Mouse (Mus musculus) stomach, embryonic 15.5 days (tissue): ENCODE measurements around the gene Gipc3. TPM values are rescaled to one million over a fixed set of nuclear protein-coding genes. Genes with fewer than 3 reads are reported as not detected.

ENCODE experiments used
- ATAC-seq: fragments of 200-750 bp; cut with Nextera tagmentation; 2 replicates; pipeline ENCODE4 v1.8.0; 2017; ENCODE audit warnings: low read depth, moderate number of reproducible peaks, moderate TSS enrichment; ENCODE audit not compliant: insufficient read depth, low FRiP score
- H3K27ac ChIP-seq: fragments of 300-500 bp; sonication (generic); 2 replicates; pipeline ENCODE4 v1.5.1; 2015; ENCODE audit warnings: mild to moderate bottlenecking, inconsistent platforms
- H3K27me3 ChIP-seq: fragments of 300-500 bp; sonication (generic); replicated peaks from 2 replicates; pipeline ENCODE4 v1.6.1; 2015; ENCODE audit warnings: inconsistent platforms
- H3K36me3 ChIP-seq: fragments of 300-500 bp; sonication (generic); 2 replicates; pipeline ENCODE4 v1.6.1; 2015; ENCODE audit warnings: inconsistent platforms
- H3K4me1 ChIP-seq: fragments of 300-500 bp; sonication (generic); 2 replicates; pipeline ENCODE4 v1.6.1; 2015; ENCODE audit warnings: inconsistent platforms
- H3K4me2 ChIP-seq: fragments of 300-500 bp; sonication (generic); 2 replicates; pipeline ENCODE4 v1.6.1; 2015; ENCODE audit warnings: mild to moderate bottlenecking, inconsistent platforms
- H3K4me3 ChIP-seq: fragments of 300-500 bp; sonication (generic); replicated peaks from 2 replicates; pipeline ENCODE4 v1.5.1; 2015; ENCODE audit warnings: inconsistent platforms
- H3K9ac ChIP-seq: fragments of 300-500 bp; sonication (generic); 2 replicates; pipeline ENCODE4 v1.6.1; 2015; ENCODE audit warnings: inconsistent platforms
- H3K9me3 ChIP-seq: fragments of 300-500 bp; sonication (generic); 2 replicates; pipeline ENCODE4 v1.6.1; 2016; ENCODE audit warnings: inconsistent platforms
- WGBS: fragments of 180-500 bp; shearing (Covaris S2); methylation state at CpG from one replicate; pipeline ENCODE4 v1.1.7; 2015; 5-methylcytosine and 5-hydroxymethylcytosine counted together
- polyA plus RNA-seq: library from polyadenylated mRNA; unstranded; fragments of >200 nt; fragmentation: Nextera tagmentation; extraction: Ambion mirVana; gene quantifications from 2 replicates; pipeline ENCODE4 v1.2.1, GENCODE M21; 2015

Gipc3 gene
- polyA plus RNA-seq, 1 experiment from 2014 or later = 0.04 TPM

- WGBS = 73% methylated on average over 6 of the region's 6 CpGs
- Histone ChIP-seq H3K36me3 (peaks cover 48% of the 10 kb centered on the region), H3K4me1 (peaks cover 44% of the 10 kb centered on the region), H3K9ac (no peak overlapping the region), H3K9me3 (no peaks in the 10 kb centered on the region), H3K27me3 (no peaks in the 10 kb centered on the region), H3K4me2 (no peak overlapping the region), H3K4me3 (no peak overlapping the region), H3K27ac (no peak overlapping the region; the same call in 1 of the 2 replicates)
- ATAC-seq = no peak
Measured at GRCm38 (mm10) chr10:81326858-81327257, 16.2 kb downstream of the Gipc3 start.

- no peaks in the 10 kb centered on the region for H3K9me3 ChIP-seq
- ATAC-seq = no peak
- peaks cover 48% of the 10 kb centered on the region for H3K36me3 ChIP-seq
- peaks cover 40% of the 10 kb centered on the region for H3K4me1 ChIP-seq
- no peaks in the 10 kb centered on the region for H3K27me3 ChIP-seq
- 94% methylated on average over 18 of the region's 18 CpGs for WGBS
- no peak overlapping the region for H3K4me3 ChIP-seq
- no peak overlapping the region for H3K4me2 ChIP-seq
- H3K9ac ChIP-seq = no peak overlapping the region
- H3K27ac ChIP-seq = no peak overlapping the region
Measured at GRCm38 (mm10) chr10:81325781-81326180, 17.3 kb downstream of the Gipc3 start.

GRCm38 (mm10) chr10:81325176-81325575 lies 17.9 kb downstream of the Gipc3 start:
- Histone ChIP-seq H3K9me3 (no peaks in the 10 kb centered on the region), H3K4me1 (peaks cover 34% of the 10 kb centered on the region), H3K36me3 (peaks cover 48% of the 10 kb centered on the region), H3K27me3 (no peaks in the 10 kb centered on the region), H3K4me2 (no peak overlapping the region), H3K4me3 (no peak overlapping the region), H3K27ac (no peak overlapping the region), H3K9ac (no peak overlapping the region)
- no peak for ATAC-seq
- WGBS = 96% methylated on average over 21 of the region's 21 CpGs

GRCm38 (mm10) chr10:81323791-81324530 lies 19.1 kb downstream of the Gipc3 start:
- H3K9ac ChIP-seq = no peak overlapping the region
- H3K9me3 ChIP-seq = no peaks in the 10 kb centered on the region
- peaks cover 33% of the 10 kb centered on the region for H3K4me1 ChIP-seq
- no peaks in the 10 kb centered on the region for H3K27me3 ChIP-seq
- ATAC-seq = no peak
- no peak overlapping the region for H3K4me2 ChIP-seq
- 95% methylated on average over 18 of the region's 18 CpGs for WGBS
- peaks cover 48% of the 10 kb centered on the region for H3K36me3 ChIP-seq
- H3K4me3 ChIP-seq = no peak overlapping the region
- H3K27ac ChIP-seq = no peak overlapping the region

- Histone ChIP-seq H3K4me2 (no peak overlapping the region), H3K27ac (no peak overlapping the region)
- ATAC-seq = no peak
Measured at GRCm38 (mm10) chr10:81323141-81323775, 19.8 kb downstream of the Gipc3 start.

GRCm38 (mm10) chr10:81322444-81322843 lies 20.6 kb downstream of the Gipc3 start:
- Histone ChIP-seq H3K4me1 (peaks cover 30% of the 10 kb centered on the region), H3K36me3 (peaks cover 60% of the 10 kb centered on the region), H3K9me3 (no peaks in the 10 kb centered on the region), H3K4me3 (peak overlapping the region; percentile 99; the same call in 1 of the 2 replicates), H3K27me3 (no peaks in the 10 kb centered on the region), H3K27ac (no peak overlapping the region), H3K9ac (no peak overlapping the region), H3K4me2 (peak overlapping the region; percentile 65)
- ATAC-seq = no peak
- WGBS = 91% methylated on average over 27 of the region's 27 CpGs

More at GRCm38 (mm10) chr10:81323141-81323775, 19.8 kb downstream of the Gipc3 start:
- Histone ChIP-seq H3K4me1 (peaks cover 33% of the 10 kb centered on the region), H3K27me3 (no peaks in the 10 kb centered on the region), H3K36me3 (peaks cover 53% of the 10 kb centered on the region), H3K9me3 (no peaks in the 10 kb centered on the region), H3K9ac (no peak overlapping the region), H3K4me3 (no peak overlapping the region)
- WGBS = 89% methylated on average over 23 of the region's 23 CpGs

- 2% methylated on average over 20 of the region's 20 CpGs for WGBS
- Histone ChIP-seq H3K36me3 (peaks cover 52% of the 10 kb centered on the region), H3K4me3 (peak overlapping the region; percentile 99), H3K9ac (peak overlapping the region; percentile 92), H3K27ac (peak overlapping the region; percentile 92), H3K4me1 (peaks cover 40% of the 10 kb centered on the region), H3K27me3 (no peaks in the 10 kb centered on the region), H3K9me3 (no peaks in the 10 kb centered on the region), H3K4me2 (peak overlapping the region; percentile 65)
- ATAC-seq = no peak
Measured at GRCm38 (mm10) chr10:81321436-81321835, 21.6 kb downstream of the Gipc3 start.

- peaks cover 45% of the 10 kb centered on the region for H3K36me3 ChIP-seq
- peak within 1 kb of the TSS; percentile 99 for H3K4me3 ChIP-seq
- H3K4me1 ChIP-seq = peaks cover 46% of the 10 kb centered on the region
- no peaks in the 10 kb centered on the region for H3K27me3 ChIP-seq
- WGBS = under 1% methylated on average over 68 of the region's 68 CpGs
- peak within 1 kb of the TSS; percentile 92 for H3K9ac ChIP-seq
- peak within 1 kb of the TSS; percentile 78 for H3K4me2 ChIP-seq
- H3K9me3 ChIP-seq = no peaks in the 10 kb centered on the region
- peak; percentile 92 for ATAC-seq
- peak within 1 kb of the TSS; percentile 92 for H3K27ac ChIP-seq
Measured at GRCm38 (mm10) chr10:81320550-81321347, 22.3 kb downstream of the Gipc3 start, which contains the start of gene Cactin. TSS of gene Cactin (plus strand) at chr10:81321103.

- no peaks in the 10 kb centered on the region for H3K27me3 ChIP-seq
- peak overlapping the region; percentile 99 for H3K4me3 ChIP-seq
- no peak; the same call in 1 of the 2 replicates for ATAC-seq
- H3K36me3 ChIP-seq = peaks cover 41% of the 10 kb centered on the region
- H3K9me3 ChIP-seq = no peaks in the 10 kb centered on the region
- peak overlapping the region; percentile 78 for H3K4me2 ChIP-seq
- WGBS = under 1% methylated on average over 38 of the region's 38 CpGs
- peaks cover 46% of the 10 kb centered on the region for H3K4me1 ChIP-seq
- peak overlapping the region; percentile 92 for H3K27ac ChIP-seq
- H3K9ac ChIP-seq = peak overlapping the region; percentile 10; the same call in 1 of the 2 replicates
Measured at GRCm38 (mm10) chr10:81319741-81320549, 23.1 kb downstream of the Gipc3 start.

GRCm38 (mm10) chr10:81319330-81319699 lies 23.8 kb downstream of the Gipc3 start:
- Histone ChIP-seq H3K4me2 (peak overlapping the region; percentile 78), H3K36me3 (peaks cover 35% of the 10 kb centered on the region), H3K27me3 (no peaks in the 10 kb centered on the region), H3K9ac (peak overlapping the region; percentile 10; the same call in 1 of the 2 replicates), H3K4me3 (peak overlapping the region; percentile 99), H3K4me1 (peaks cover 46% of the 10 kb centered on the region), H3K27ac (peak overlapping the region; percentile 92), H3K9me3 (no peaks in the 10 kb centered on the region)
- WGBS = 26% methylated on average over 8 of the region's 8 CpGs
- ATAC-seq = no peak
